Mouse (Mus musculus) cerebellum, adult 9-11 months (tissue): ENCODE measurements around the gene Tmem39b.
A peak's percentile ranks its signal among the peaks of the same experiment; 100 is the strongest.

Source experiments
- DNase-seq: peaks from one replicate; pipeline ENCODE4 v3.0.0; 2022

Tmem39b gene

GRCm38 (mm10) chr4:129681837-129682236 is 14.8 kb downstream of the Tmem39b start:
- no peak for DNase-seq

GRCm38 (mm10) chr4:129672878-129673449 is 23.7 kb downstream of the Tmem39b start:
- no peak for DNase-seq

GRCm38 (mm10) chr4:129672083-129672877 is 24.4 kb downstream of the Tmem39b start, which contains the start of gene Kpna6:
TSS of gene Kpna6 (minus strand) at chr4:129672767.
- DNase-seq = peak; percentile 88

GRCm38 (mm10) chr4:129671491-129672082 is 25.1 kb downstream of the Tmem39b start:
- peak; percentile 30 for DNase-seq

GRCm38 (mm10) chr4:129662255-129662813 is 34.3 kb downstream of the Tmem39b start:
- DNase-seq = no peak

- DNase-seq = no peak
Observed at GRCm38 (mm10) chr4:129661584-129661983, 35.1 kb downstream of the Tmem39b start.

GRCm38 (mm10) chr4:129654770-129655169 is 41.9 kb downstream of the Tmem39b start:
- no peak for DNase-seq

- DNase-seq = no peak
Observed at GRCm38 (mm10) chr4:129650359-129650758, 46.3 kb downstream of the Tmem39b start.

- no peak for DNase-seq
Observed at GRCm38 (mm10) chr4:129648656-129649055, 48.0 kb downstream of the Tmem39b start.

- DNase-seq = no peak
Observed at GRCm38 (mm10) chr4:129645204-129645603, 51.4 kb downstream of the Tmem39b start.

GRCm38 (mm10) chr4:129641756-129642155 is 54.9 kb downstream of the Tmem39b start:
- DNase-seq = peak; percentile 64

- DNase-seq = peak; percentile 99
Observed at GRCm38 (mm10) chr4:129640638-129641467, 55.8 kb downstream of the Tmem39b start, which contains the start of gene Txlna. TSS of gene Txlna (minus strand) at chr4:129641065.

- peak; percentile 79 for DNase-seq
Observed at GRCm38 (mm10) chr4:129640101-129640637, 56.5 kb downstream of the Tmem39b start.

GRCm38 (mm10) chr4:129639221-129639620 is 57.4 kb downstream of the Tmem39b start:
- peak; percentile 58 for DNase-seq

- DNase-seq = no peak
Observed at GRCm38 (mm10) chr4:129633852-129634251, 62.8 kb downstream of the Tmem39b start.

- DNase-seq = peak; percentile 14
Observed at GRCm38 (mm10) chr4:129631867-129632266, 64.8 kb downstream of the Tmem39b start.

GRCm38 (mm10) chr4:129630944-129631343 is 65.7 kb downstream of the Tmem39b start:
- peak; percentile 50 for DNase-seq
